Mouse (Mus musculus) lung, adult 2 months (tissue): ENCODE data around the gene Emilin2.

Experiments
- CTCF ChIP-seq: fragments of 200-500 bp; IDR thresholded peaks from 2 replicates; pipeline ENCODE4 v1.5.1; 2011; ENCODE audit warnings: mild to moderate bottlenecking, low read length, control low read depth; ENCODE audit not compliant: insufficient read depth
- POLR2A ChIP-seq: fragments of 200-500 bp; IDR thresholded peaks from 2 replicates; pipeline ENCODE4 v1.6.1; 2011; ENCODE audit warnings: low read depth, mild to moderate bottlenecking, control low read depth, low read length, borderline replicate concordance; ENCODE audit errors: extremely low read depth

DNA sequence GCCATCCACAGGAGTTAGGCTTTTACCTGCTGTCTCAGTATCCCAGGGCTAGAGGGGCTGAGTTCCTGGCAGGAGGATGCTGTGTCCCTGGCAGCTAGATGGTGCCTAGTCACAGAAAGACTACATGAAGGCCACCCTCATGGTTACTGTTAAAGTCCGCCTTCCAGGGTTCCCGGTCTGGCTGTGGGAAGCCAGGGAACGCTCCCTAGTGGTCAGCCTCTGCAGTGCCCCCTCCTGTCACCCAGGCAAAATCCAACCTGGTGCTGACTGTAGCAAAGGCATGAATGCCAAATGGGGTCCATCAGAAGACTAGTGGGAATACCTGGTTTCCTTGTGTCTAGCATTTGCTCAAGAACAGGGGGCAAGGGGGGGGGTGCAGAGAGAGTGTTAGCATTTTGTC, 51.1 kb downstream of the Emilin2 start:
- TF ChIP-seq CTCF = no peak
- TF ChIP-seq POLR2A = no peak
